Mouse (Mus musculus): ENCODE data around the gene Rev1. TPM values are rescaled to one million over a fixed set of nuclear protein-coding genes. Genes with fewer than 3 reads are reported as not detected.

The Rev1 gene
- total RNA-seq, 1 experiment: 58.0 TPM

DNA sequence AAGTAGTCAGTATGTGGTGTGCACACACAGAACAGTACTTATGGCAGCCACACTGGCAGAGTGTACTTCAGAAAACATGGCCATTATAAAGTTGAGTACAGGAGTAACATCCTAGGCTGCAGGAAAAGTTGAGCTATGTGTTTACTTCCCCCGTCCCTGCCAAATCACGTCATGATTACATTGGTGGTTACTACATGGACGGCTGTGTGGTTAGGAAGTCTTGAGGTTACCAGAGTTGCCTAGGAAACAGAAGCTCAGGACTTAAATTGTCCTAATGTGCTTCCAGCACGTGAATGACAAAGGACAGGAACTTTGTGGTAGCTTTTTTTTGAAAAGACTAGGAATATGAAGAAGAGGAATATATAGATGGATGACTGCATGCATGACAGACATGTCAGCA, 80.0 kb downstream of the Rev1 start:
- no peaks in the 10 kb centered on the region for H3K4me1 ChIP-seq (ENCODE audit: control insufficient read depth in 2 of 2, insufficient read depth in 2 of 2, low read length in 2 of 2, poor library complexity in 1 of 2)
- in situ Hi-C loops (cut with MboI; ENCODE audit: low sequenced_read_pairs in 2 of 2, unreplicated experiment in 2 of 2): no loop called here
- TF ChIP-seq HCFC1 (IDR thresholded peaks at IDR 0.05; ENCODE audit: borderline replicate concordance, insufficient read depth, low read length) (no peak), MAFK (IDR thresholded peaks at IDR 0.05; ENCODE audit: insufficient read depth, low read depth, low read length) (no peak), ZC3H11A (IDR thresholded peaks at IDR 0.05; ENCODE audit: borderline replicate concordance, low read depth, low read length) (no peak), ZNF384 (IDR thresholded peaks at IDR 0.05; ENCODE audit: low read depth, low read length) (no peak), CHD2 (IDR thresholded peaks at IDR 0.05; ENCODE audit: low read depth, low read length) (no peak)

DNA sequence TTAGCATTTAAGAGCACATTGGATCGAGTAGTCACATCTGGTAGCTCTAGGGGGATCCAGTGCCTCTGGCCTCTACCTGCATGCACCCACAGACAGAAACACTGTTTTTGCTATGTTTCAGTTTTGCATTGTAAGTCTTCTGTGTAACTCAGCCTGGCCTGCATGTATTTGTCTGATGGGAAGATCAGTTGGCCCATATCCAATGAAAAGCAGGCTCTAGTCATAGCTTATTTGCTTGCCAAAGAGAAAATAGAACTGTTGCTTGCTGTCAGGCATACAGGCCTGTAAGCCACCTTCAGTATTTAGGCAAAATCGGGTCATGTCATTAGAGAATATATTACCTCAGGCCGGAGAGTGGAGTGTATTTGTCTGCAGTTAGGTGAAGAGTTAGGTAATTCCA, 81.5 kb downstream of the Rev1 start:
- Histone ChIP-seq H3K9me3 (ENCODE audit: control insufficient read depth, insufficient read depth, low read depth, low read length) (no peaks in the 10 kb centered on the region), H3K27ac (ENCODE audit: insufficient read depth, low read depth, low read length, poor library complexity, severe bottlenecking) (no peak overlapping the region), H3K9ac (ENCODE audit: insufficient read depth, low read depth, low read length, poor library complexity, severe bottlenecking) (no peak overlapping the region), H3K4me1 (ENCODE audit: control insufficient read depth in 2 of 2, insufficient read depth in 2 of 2, low read length in 2 of 2, poor library complexity in 1 of 2) (no peaks in the 10 kb centered on the region), H3K36me3 (ENCODE audit: control insufficient read depth, insufficient read depth, low read length, poor library complexity, severe bottlenecking) (peaks cover 44% of the 10 kb centered on the region), H3K4me3 (ENCODE audit: insufficient read depth in 1 of 2, low read depth in 1 of 2, low read length in 2 of 2, poor library complexity in 1 of 2, severe bottlenecking in 1 of 2) (no peak overlapping the region)
- DNase-seq (ENCODE audit: low read depth, low spot score): no peak
- TF ChIP-seq ZNF384 (IDR thresholded peaks at IDR 0.05; ENCODE audit: low read depth, low read length) (no peak), ZC3H11A (IDR thresholded peaks at IDR 0.05; ENCODE audit: borderline replicate concordance, low read depth, low read length) (no peak), MAFK (IDR thresholded peaks at IDR 0.05; ENCODE audit: insufficient read depth, low read depth, low read length) (no peak), CHD2 (IDR thresholded peaks at IDR 0.05; ENCODE audit: low read depth, low read length) (no peak), HCFC1 (IDR thresholded peaks at IDR 0.05; ENCODE audit: borderline replicate concordance, insufficient read depth, low read length) (no peak)
- in situ Hi-C loops (cut with MboI; ENCODE audit: low sequenced_read_pairs in 2 of 2, unreplicated experiment in 2 of 2): no loop called here

More for the DNA sequence above, 80.0 kb downstream of the Rev1 start:
- peaks cover 55% of the 10 kb centered on the region for H3K36me3 ChIP-seq (ENCODE audit: control insufficient read depth, insufficient read depth, low read length, poor library complexity, severe bottlenecking)
- H3K9me3 ChIP-seq (ENCODE audit: control insufficient read depth, insufficient read depth, low read depth, low read length): no peaks in the 10 kb centered on the region
- H3K9ac ChIP-seq (ENCODE audit: insufficient read depth, low read depth, low read length, poor library complexity, severe bottlenecking): no peak overlapping the region
- DNase-seq (ENCODE audit: low read depth, low spot score): no peak
- H3K4me3 ChIP-seq (ENCODE audit: insufficient read depth in 1 of 2, low read depth in 1 of 2, low read length in 2 of 2, poor library complexity in 1 of 2, severe bottlenecking in 1 of 2): no peak overlapping the region
- H3K27ac ChIP-seq (ENCODE audit: insufficient read depth, low read depth, low read length, poor library complexity, severe bottlenecking): no peak overlapping the region

DNA sequence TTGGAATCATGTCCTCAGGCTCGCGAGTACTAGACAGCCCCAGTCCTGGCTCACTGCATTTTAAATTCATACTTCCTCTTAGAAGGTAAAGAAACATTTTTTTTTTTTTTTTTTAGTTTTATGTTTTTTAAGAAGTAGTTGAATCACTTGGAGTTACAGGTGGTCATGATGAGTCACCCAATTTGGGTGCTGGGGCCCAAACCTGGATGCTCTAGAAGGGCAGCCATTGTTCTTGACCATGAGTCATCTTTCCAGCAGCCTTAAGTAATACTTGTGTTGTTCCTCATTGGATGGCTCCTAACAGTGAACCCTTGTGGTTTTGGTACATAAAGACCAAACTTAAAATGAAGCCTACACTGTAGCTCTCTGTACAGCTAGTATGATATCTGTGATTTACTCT, 90.7 kb downstream of the Rev1 start:
- Histone ChIP-seq H3K4me3 (ENCODE audit: insufficient read depth in 1 of 2, low read depth in 1 of 2, low read length in 2 of 2, poor library complexity in 1 of 2, severe bottlenecking in 1 of 2) (no peak overlapping the region), H3K36me3 (ENCODE audit: control insufficient read depth, insufficient read depth, low read length, poor library complexity, severe bottlenecking) (peaks cover 29% of the 10 kb centered on the region), H3K9me3 (ENCODE audit: control insufficient read depth, insufficient read depth, low read depth, low read length) (no peaks in the 10 kb centered on the region), H3K9ac (ENCODE audit: insufficient read depth, low read depth, low read length, poor library complexity, severe bottlenecking) (no peak overlapping the region), H3K4me1 (ENCODE audit: control insufficient read depth in 2 of 2, insufficient read depth in 2 of 2, low read length in 2 of 2, poor library complexity in 1 of 2) (no peaks in the 10 kb centered on the region), H3K27ac (ENCODE audit: insufficient read depth, low read depth, low read length, poor library complexity, severe bottlenecking) (no peak overlapping the region)
- DNase-seq (ENCODE audit: low read depth, low spot score): no peak
- TF ChIP-seq MAFK (IDR thresholded peaks at IDR 0.05; ENCODE audit: insufficient read depth, low read depth, low read length) (no peak), CHD2 (IDR thresholded peaks at IDR 0.05; ENCODE audit: low read depth, low read length) (no peak), ZC3H11A (IDR thresholded peaks at IDR 0.05; ENCODE audit: borderline replicate concordance, low read depth, low read length) (no peak), HCFC1 (IDR thresholded peaks at IDR 0.05; ENCODE audit: borderline replicate concordance, insufficient read depth, low read length) (no peak), ZNF384 (IDR thresholded peaks at IDR 0.05; ENCODE audit: low read depth, low read length) (no peak)
- in situ Hi-C loops (cut with MboI; ENCODE audit: low sequenced_read_pairs in 2 of 2, unreplicated experiment in 2 of 2): no loop called here

DNA sequence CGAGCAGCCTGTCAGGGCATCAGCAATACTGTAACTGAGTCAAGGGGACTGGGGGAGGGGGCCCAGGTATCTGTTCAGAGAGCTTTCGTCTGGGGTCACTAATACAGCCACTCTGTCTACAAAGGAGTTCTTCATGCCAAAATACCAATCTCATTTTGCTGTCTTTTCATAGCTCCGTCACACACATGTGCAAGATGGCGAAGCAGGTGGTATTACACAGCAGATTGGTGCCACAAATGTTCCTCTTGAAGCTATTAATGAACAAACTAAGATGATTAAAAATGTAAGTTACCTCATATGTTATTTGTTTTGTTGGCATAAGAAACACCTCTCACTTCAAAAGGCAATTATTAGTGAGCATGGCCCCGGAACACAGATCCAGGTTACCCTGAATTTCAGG, 92.2 kb downstream of the Rev1 start:
- H3K4me3 ChIP-seq (ENCODE audit: insufficient read depth in 1 of 2, low read depth in 1 of 2, low read length in 2 of 2, poor library complexity in 1 of 2, severe bottlenecking in 1 of 2): no peak overlapping the region
- TF ChIP-seq ZC3H11A (IDR thresholded peaks at IDR 0.05; ENCODE audit: borderline replicate concordance, low read depth, low read length): no peak
- TF ChIP-seq ZNF384 (IDR thresholded peaks at IDR 0.05; ENCODE audit: low read depth, low read length): no peak
- no peak for TF ChIP-seq CHD2 (IDR thresholded peaks at IDR 0.05; ENCODE audit: low read depth, low read length)
- TF ChIP-seq MAFK (IDR thresholded peaks at IDR 0.05; ENCODE audit: insufficient read depth, low read depth, low read length): no peak
- no peak for TF ChIP-seq HCFC1 (IDR thresholded peaks at IDR 0.05; ENCODE audit: borderline replicate concordance, insufficient read depth, low read length)
- H3K9me3 ChIP-seq (ENCODE audit: control insufficient read depth, insufficient read depth, low read depth, low read length): no peaks in the 10 kb centered on the region
- no peaks in the 10 kb centered on the region for H3K4me1 ChIP-seq (ENCODE audit: control insufficient read depth in 2 of 2, insufficient read depth in 2 of 2, low read length in 2 of 2, poor library complexity in 1 of 2)
- in situ Hi-C loops (cut with MboI; ENCODE audit: low sequenced_read_pairs in 2 of 2, unreplicated experiment in 2 of 2): no loop called here
- no peak overlapping the region for H3K9ac ChIP-seq (ENCODE audit: insufficient read depth, low read depth, low read length, poor library complexity, severe bottlenecking)
- DNase-seq (ENCODE audit: low read depth, low spot score): no peak
- H3K27ac ChIP-seq (ENCODE audit: insufficient read depth, low read depth, low read length, poor library complexity, severe bottlenecking): no peak overlapping the region
- H3K36me3 ChIP-seq (ENCODE audit: control insufficient read depth, insufficient read depth, low read length, poor library complexity, severe bottlenecking): peaks cover 32% of the 10 kb centered on the region

DNA sequence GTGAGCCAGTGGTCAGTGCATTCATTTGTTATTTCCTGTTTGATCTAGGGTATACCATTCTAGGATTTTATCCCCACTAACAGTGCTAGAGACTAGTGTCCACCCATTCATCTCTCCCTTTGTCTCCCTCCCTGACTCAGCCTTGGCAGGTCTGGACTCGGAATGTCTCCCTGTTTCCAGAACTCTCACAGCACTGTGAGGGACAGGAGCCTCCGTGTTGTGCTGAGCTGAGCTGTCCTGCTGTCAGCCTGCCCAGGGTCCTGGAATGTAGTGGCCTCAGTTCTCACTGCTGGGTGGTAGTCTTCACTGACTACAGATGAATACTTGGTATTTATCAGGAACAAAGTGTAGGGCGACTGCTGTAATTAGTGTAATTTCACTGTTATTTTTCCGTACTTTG, 94.1 kb downstream of the Rev1 start:
- H3K9me3 ChIP-seq (ENCODE audit: control insufficient read depth, insufficient read depth, low read depth, low read length): no peaks in the 10 kb centered on the region
- TF ChIP-seq HCFC1 (IDR thresholded peaks at IDR 0.05; ENCODE audit: borderline replicate concordance, insufficient read depth, low read length): no peak
- TF ChIP-seq ZNF384 (IDR thresholded peaks at IDR 0.05; ENCODE audit: low read depth, low read length): no peak
- no peak for TF ChIP-seq MAFK (IDR thresholded peaks at IDR 0.05; ENCODE audit: insufficient read depth, low read depth, low read length)
- TF ChIP-seq CHD2 (IDR thresholded peaks at IDR 0.05; ENCODE audit: low read depth, low read length): no peak
- peaks cover 26% of the 10 kb centered on the region for H3K36me3 ChIP-seq (ENCODE audit: control insufficient read depth, insufficient read depth, low read length, poor library complexity, severe bottlenecking)
- H3K4me3 ChIP-seq (ENCODE audit: insufficient read depth in 1 of 2, low read depth in 1 of 2, low read length in 2 of 2, poor library complexity in 1 of 2, severe bottlenecking in 1 of 2): no peak overlapping the region
- H3K4me1 ChIP-seq (ENCODE audit: control insufficient read depth in 2 of 2, insufficient read depth in 2 of 2, low read length in 2 of 2, poor library complexity in 1 of 2): no peaks in the 10 kb centered on the region
- in situ Hi-C loops (cut with MboI; ENCODE audit: low sequenced_read_pairs in 2 of 2, unreplicated experiment in 2 of 2): no loop called here
- DNase-seq (ENCODE audit: low read depth, low spot score): no peak
- H3K9ac ChIP-seq (ENCODE audit: insufficient read depth, low read depth, low read length, poor library complexity, severe bottlenecking): no peak overlapping the region
- H3K27ac ChIP-seq (ENCODE audit: insufficient read depth, low read depth, low read length, poor library complexity, severe bottlenecking): no peak overlapping the region

Measured in ES-E14 (cell line).